Mouse (Mus musculus) right cerebral cortex, postnatal 25 days (tissue): ENCODE data around the gene Fam117a.

Experiments used
- DNase-seq: peaks from one replicate; pipeline ENCODE4 v3.0.0; 2022

The Fam117a gene

GRCm38 (mm10) chr11:95336568-95337128 lies at the start of gene Fam117a:
TSS of gene Fam117a (plus strand) at chr11:95337018.
- DNase-seq, result peak; percentile 65

- DNase-seq, result no peak
These were observed 44.8 kb upstream of the Fam117a start for GRCm38 (mm10) chr11:95291998-95292397.

GRCm38 (mm10) chr11:95293017-95293624 lies 43.7 kb upstream of the Fam117a start:
- no peak for DNase-seq

- DNase-seq, result no peak
These were observed 41.1 kb upstream of the Fam117a start for GRCm38 (mm10) chr11:95295736-95296135.

- DNase-seq, result no peak
These were observed 38.7 kb upstream of the Fam117a start for GRCm38 (mm10) chr11:95298146-95298545.

GRCm38 (mm10) chr11:95299886-95300285 lies 36.9 kb upstream of the Fam117a start:
- no peak for DNase-seq

- no peak for DNase-seq
These were observed 35.0 kb upstream of the Fam117a start for GRCm38 (mm10) chr11:95301772-95302171.

GRCm38 (mm10) chr11:95305600-95305999 lies 31.2 kb upstream of the Fam117a start:
- no peak for DNase-seq

- no peak for DNase-seq
These were observed 29.3 kb upstream of the Fam117a start for GRCm38 (mm10) chr11:95307526-95307925.

- DNase-seq, result peak; percentile 97
These were observed 27.3 kb upstream of the Fam117a start for GRCm38 (mm10) chr11:95309510-95310006.

GRCm38 (mm10) chr11:95310007-95310647 lies 26.7 kb upstream of the Fam117a start, which contains the start of gene Kat7:
TSS of gene Kat7 (minus strand) at chr11:95310246.
- DNase-seq, result peak; percentile 98

- DNase-seq, result no peak
These were observed 26.0 kb upstream of the Fam117a start for GRCm38 (mm10) chr11:95310648-95311424.

- DNase-seq, result no peak
These were observed 25.4 kb upstream of the Fam117a start for GRCm38 (mm10) chr11:95311425-95311807.

- no peak for DNase-seq
These were observed 21.4 kb upstream of the Fam117a start for GRCm38 (mm10) chr11:95315215-95315955.

- no peak for DNase-seq
These were observed 18.7 kb upstream of the Fam117a start for GRCm38 (mm10) chr11:95318116-95318515.

- DNase-seq, result no peak
These were observed 17.3 kb upstream of the Fam117a start for GRCm38 (mm10) chr11:95319506-95319905.

- no peak for DNase-seq
These were observed 16.8 kb upstream of the Fam117a start for GRCm38 (mm10) chr11:95320010-95320409.

- DNase-seq, result no peak
These were observed 12.6 kb upstream of the Fam117a start for GRCm38 (mm10) chr11:95324181-95324580.

- no peak for DNase-seq
These were observed 11.0 kb upstream of the Fam117a start for GRCm38 (mm10) chr11:95325832-95326231.

- no peak for DNase-seq
These were observed 10.6 kb upstream of the Fam117a start for GRCm38 (mm10) chr11:95326243-95326642.

GRCm38 (mm10) chr11:95328629-95329028 lies 8.2 kb upstream of the Fam117a start:
- no peak for DNase-seq

GRCm38 (mm10) chr11:95330662-95331061 lies 6.2 kb upstream of the Fam117a start:
- no peak for DNase-seq

- no peak for DNase-seq
These were observed 3.6 kb upstream of the Fam117a start for GRCm38 (mm10) chr11:95333209-95333608.
